Mouse (Mus musculus): ENCODE results near the gene Hoxa2. TPM values are rescaled to one million over a fixed set of nuclear protein-coding genes. Genes with fewer than 3 reads are reported as not detected.

The Hoxa2 gene
- polyA plus RNA-seq, 1 experiment, result 1.4 TPM

DNA sequence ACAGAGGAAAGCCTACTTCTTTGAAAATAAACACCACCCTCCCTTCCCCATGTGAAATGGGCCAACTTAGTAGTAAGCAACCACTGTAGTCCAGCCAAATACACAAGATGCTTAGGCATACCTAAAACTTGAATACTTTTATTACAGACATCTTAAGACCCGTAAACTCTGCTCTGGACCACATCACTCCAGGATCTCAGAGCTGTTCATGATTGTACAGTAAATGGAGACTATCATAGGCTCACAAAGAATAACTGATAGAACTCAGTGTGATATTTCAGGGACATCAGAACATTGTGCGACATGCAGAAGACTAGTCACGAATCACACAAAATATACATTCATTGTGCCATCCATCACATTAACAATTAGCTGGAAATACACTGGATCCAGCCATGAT lies 9.2 kb downstream of the Hoxa2 start:
- peaks cover 2% of the 10 kb centered on the region; the same call in 1 of the 2 replicates for H3K4me1 ChIP-seq (replicated peaks; ENCODE audit: control insufficient read depth, insufficient read depth, low read length)
- H3K27me3 ChIP-seq (ENCODE audit: control insufficient read depth, insufficient read depth, low read length), result peaks cover 18% of the 10 kb centered on the region
- H3K27ac ChIP-seq (ENCODE audit: control insufficient read depth, insufficient read depth, low read length), result no peak overlapping the region
- no peaks in the 10 kb centered on the region for H3K36me3 ChIP-seq (ENCODE audit: control insufficient read depth, insufficient read depth, low read length)
- H3K4me3 ChIP-seq (ENCODE audit: control insufficient read depth, insufficient read depth, low read length), result no peak overlapping the region
- no peak for TF ChIP-seq POLR2A (IDR thresholded peaks at IDR 0.05; ENCODE audit: control insufficient read depth, extremely low read depth, insufficient read depth, low read length, poor library complexity)
- TF ChIP-seq CTCF (IDR thresholded peaks at IDR 0.05; ENCODE audit: borderline replicate concordance, control insufficient read depth, extremely low read depth, insufficient read depth, low read length, poor library complexity), result no peak
- WGBS, result 92% methylated on average over 3 of the region's 3 CpGs
- DNase-seq, result no peak

DNA sequence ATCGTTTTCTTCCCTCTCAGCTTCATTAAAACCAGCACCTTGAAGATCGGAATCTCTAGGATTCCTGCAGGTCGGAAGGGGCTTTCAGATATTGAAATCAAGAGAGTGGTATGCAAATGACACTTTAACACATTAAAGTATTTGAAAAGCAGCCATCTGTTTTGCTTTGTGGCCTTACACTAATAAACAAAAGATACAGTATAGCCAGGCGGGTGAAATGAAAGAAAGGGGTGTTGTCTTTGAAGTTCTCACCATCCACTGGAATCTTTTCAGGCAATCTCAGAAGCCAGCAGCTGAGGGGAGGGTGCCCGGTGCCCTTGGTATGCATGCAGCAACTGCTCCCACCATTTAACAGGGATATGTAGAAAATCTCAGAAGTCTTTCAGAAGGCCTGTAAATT lies 10.6 kb downstream of the Hoxa2 start:
- 77% methylated on average over 5 of the region's 5 CpGs for WGBS
- DNase-seq, result no peak
- H3K4me3 ChIP-seq (ENCODE audit: control insufficient read depth, insufficient read depth, low read length), result no peak overlapping the region
- H3K27ac ChIP-seq (ENCODE audit: control insufficient read depth, insufficient read depth, low read length), result no peak overlapping the region
- no peaks in the 10 kb centered on the region for H3K4me1 ChIP-seq (replicated peaks; ENCODE audit: control insufficient read depth, insufficient read depth, low read length)
- TF ChIP-seq CTCF (IDR thresholded peaks at IDR 0.05; ENCODE audit: borderline replicate concordance, control insufficient read depth, extremely low read depth, insufficient read depth, low read length, poor library complexity) (no peak), POLR2A (IDR thresholded peaks at IDR 0.05; ENCODE audit: control insufficient read depth, extremely low read depth, insufficient read depth, low read length, poor library complexity) (no peak)
- peaks cover 19% of the 10 kb centered on the region for H3K27me3 ChIP-seq (ENCODE audit: control insufficient read depth, insufficient read depth, low read length)
- H3K36me3 ChIP-seq (ENCODE audit: control insufficient read depth, insufficient read depth, low read length), result no peaks in the 10 kb centered on the region

DNA sequence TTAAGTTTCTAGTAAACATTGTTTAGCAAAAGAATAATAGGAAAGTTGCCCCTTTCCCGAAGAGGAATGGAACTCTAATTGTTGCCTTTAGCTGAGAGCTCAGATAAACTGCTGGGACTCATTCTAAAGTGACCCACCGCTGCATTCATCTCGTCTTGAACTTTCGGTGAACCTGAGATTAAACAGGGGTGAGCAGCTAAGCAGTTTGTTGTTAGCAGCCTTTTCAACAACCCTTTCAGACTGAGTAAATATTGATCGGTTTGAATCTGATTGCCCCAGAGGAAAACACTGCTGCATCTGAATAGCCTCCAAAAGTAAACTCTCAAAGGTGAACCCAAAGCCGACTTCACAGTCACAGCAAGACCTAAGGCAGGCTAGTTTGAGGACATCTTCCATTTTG lies 11.4 kb downstream of the Hoxa2 start:
- Histone ChIP-seq H3K27ac (ENCODE audit: control insufficient read depth, insufficient read depth, low read length) (no peak overlapping the region), H3K36me3 (ENCODE audit: control insufficient read depth, insufficient read depth, low read length) (no peaks in the 10 kb centered on the region), H3K4me3 (ENCODE audit: control insufficient read depth, insufficient read depth, low read length) (no peak overlapping the region), H3K27me3 (ENCODE audit: control insufficient read depth, insufficient read depth, low read length) (peaks cover 19% of the 10 kb centered on the region), H3K4me1 (replicated peaks; ENCODE audit: control insufficient read depth, insufficient read depth, low read length) (no peaks in the 10 kb centered on the region)
- no peak for TF ChIP-seq POLR2A (IDR thresholded peaks at IDR 0.05; ENCODE audit: control insufficient read depth, extremely low read depth, insufficient read depth, low read length, poor library complexity)
- no peak for TF ChIP-seq CTCF (IDR thresholded peaks at IDR 0.05; ENCODE audit: borderline replicate concordance, control insufficient read depth, extremely low read depth, insufficient read depth, low read length, poor library complexity)
- WGBS, result 23% methylated on average over 6 of the region's 6 CpGs
- DNase-seq, result no peak

DNA sequence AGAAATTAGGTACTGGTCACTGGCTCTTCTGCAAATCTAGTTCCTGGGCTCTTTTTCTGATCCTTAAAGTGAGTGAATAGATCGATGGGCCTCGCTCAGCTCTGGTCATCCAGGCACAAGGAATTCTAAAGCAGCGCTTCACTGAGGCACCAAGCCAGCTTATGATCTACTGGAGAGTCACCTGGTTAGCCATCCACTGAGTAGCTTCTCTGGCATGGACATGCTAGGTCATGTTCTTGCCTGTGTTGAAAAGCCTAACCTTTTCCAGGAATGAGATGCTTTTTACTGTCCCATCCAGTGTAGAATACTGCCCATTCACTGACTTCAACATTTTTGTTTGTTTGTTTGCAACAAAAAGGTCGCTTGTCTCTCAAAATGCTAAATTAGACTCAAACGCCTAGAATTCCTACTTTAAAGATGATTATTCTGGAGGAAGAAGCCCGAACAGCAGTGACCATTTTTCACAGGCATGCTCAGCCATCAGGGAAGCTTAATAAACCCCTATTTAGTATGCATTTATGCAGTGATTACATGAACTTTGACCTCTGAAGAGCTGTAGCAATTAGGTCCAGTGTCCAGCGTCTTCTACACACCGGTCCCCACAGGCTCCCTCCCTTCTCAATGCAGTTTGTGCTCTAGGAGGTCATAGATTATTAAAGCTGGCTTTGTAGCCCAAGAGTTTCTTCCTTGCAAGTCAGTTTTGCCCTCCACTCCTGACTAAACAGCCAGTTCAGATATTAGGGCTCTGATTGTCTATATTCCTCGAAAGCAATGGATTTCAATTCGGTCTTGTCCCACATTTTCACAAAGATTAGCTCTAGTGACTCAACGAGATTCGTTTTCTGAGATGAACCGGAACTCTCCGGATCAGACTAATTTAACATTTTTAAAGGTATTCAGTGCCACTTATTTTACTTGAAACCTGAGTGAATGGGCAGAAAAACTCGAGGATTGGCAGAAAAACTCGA lies 12.1 kb downstream of the Hoxa2 start:
- no peak for DNase-seq
- 42% methylated on average over 16 of the region's 16 CpGs for WGBS
- H3K27me3 ChIP-seq (ENCODE audit: control insufficient read depth, insufficient read depth, low read length), result peaks cover 14% of the 10 kb centered on the region
- no peaks in the 10 kb centered on the region for H3K36me3 ChIP-seq (ENCODE audit: control insufficient read depth, insufficient read depth, low read length)
- no peaks in the 10 kb centered on the region for H3K4me1 ChIP-seq (replicated peaks; ENCODE audit: control insufficient read depth, insufficient read depth, low read length)
- no peak overlapping the region for H3K27ac ChIP-seq (ENCODE audit: control insufficient read depth, insufficient read depth, low read length)
- no peak overlapping the region for H3K4me3 ChIP-seq (ENCODE audit: control insufficient read depth, insufficient read depth, low read length)
- no peak for TF ChIP-seq CTCF (IDR thresholded peaks at IDR 0.05; ENCODE audit: borderline replicate concordance, control insufficient read depth, extremely low read depth, insufficient read depth, low read length, poor library complexity)
- no peak for TF ChIP-seq POLR2A (IDR thresholded peaks at IDR 0.05; ENCODE audit: control insufficient read depth, extremely low read depth, insufficient read depth, low read length, poor library complexity)

DNA sequence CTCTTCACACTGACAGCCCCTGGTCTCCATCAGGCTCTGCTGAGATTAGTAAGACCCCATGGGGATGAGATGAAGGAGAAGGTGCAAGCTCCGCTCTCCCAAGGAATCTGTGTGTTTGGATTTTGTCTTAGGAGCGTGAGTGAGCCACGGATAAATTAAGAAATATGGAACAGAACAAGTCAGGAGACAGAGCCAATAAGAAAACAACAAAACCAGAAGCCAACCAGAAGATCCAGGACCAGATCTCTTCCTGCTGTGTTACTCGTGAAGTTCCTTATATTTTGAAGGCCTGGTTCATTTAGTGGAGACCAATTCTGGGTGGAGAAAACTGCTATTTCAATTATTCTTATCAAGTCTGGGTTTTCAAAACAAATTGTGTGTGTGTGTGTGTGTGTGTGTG lies 13.1 kb downstream of the Hoxa2 start:
- TF ChIP-seq POLR2A (IDR thresholded peaks at IDR 0.05; ENCODE audit: control insufficient read depth, extremely low read depth, insufficient read depth, low read length, poor library complexity), result no peak
- no peak for TF ChIP-seq CTCF (IDR thresholded peaks at IDR 0.05; ENCODE audit: borderline replicate concordance, control insufficient read depth, extremely low read depth, insufficient read depth, low read length, poor library complexity)
- no peak overlapping the region for H3K27ac ChIP-seq (ENCODE audit: control insufficient read depth, insufficient read depth, low read length)
- no peak for DNase-seq
- no peaks in the 10 kb centered on the region for H3K4me1 ChIP-seq (replicated peaks; ENCODE audit: control insufficient read depth, insufficient read depth, low read length)
- H3K4me3 ChIP-seq (ENCODE audit: control insufficient read depth, insufficient read depth, low read length), result no peak overlapping the region
- H3K36me3 ChIP-seq (ENCODE audit: control insufficient read depth, insufficient read depth, low read length), result no peaks in the 10 kb centered on the region
- peaks cover 10% of the 10 kb centered on the region for H3K27me3 ChIP-seq (ENCODE audit: control insufficient read depth, insufficient read depth, low read length)
- 50% methylated on average over 4 of the region's 4 CpGs for WGBS

DNA sequence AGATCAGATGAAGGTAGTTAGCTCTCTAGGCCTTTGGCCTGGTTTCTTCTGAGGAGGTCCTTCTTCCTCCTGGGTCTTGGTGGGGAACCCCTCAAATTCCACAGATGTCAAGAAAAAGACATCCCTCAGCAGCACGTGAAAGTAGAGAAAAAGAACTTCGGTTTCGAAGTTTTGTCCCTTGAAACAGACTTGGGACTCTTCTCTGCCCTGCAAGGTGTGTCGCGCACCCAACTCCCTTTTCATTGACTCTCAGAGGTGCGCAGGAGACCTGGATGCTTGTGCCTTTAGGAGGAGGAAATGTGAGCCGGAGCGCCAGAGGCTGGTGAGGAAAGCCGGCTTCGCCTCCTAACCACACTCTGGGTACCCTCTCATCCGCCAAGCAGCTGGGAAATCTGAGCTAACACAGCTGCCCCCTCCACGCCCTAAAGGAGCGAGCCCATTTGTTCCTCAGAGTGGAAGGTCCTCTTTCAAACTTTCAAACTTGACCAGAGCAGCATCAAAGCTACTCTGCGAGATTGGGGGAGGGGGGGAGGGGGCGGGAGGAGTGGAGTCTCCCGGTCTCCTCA lies 14.1 kb downstream of the Hoxa2 start:
- H3K27me3 ChIP-seq (ENCODE audit: control insufficient read depth, insufficient read depth, low read length), result peaks cover 10% of the 10 kb centered on the region
- no peaks in the 10 kb centered on the region for H3K4me1 ChIP-seq (replicated peaks; ENCODE audit: control insufficient read depth, insufficient read depth, low read length)
- no peak overlapping the region for H3K4me3 ChIP-seq (ENCODE audit: control insufficient read depth, insufficient read depth, low read length)
- TF ChIP-seq POLR2A (IDR thresholded peaks at IDR 0.05; ENCODE audit: control insufficient read depth, extremely low read depth, insufficient read depth, low read length, poor library complexity) (no peak), CTCF (IDR thresholded peaks at IDR 0.05; ENCODE audit: borderline replicate concordance, control insufficient read depth, extremely low read depth, insufficient read depth, low read length, poor library complexity) (no peak)
- 24% methylated on average over 16 of the region's 16 CpGs for WGBS
- no peaks in the 10 kb centered on the region for H3K36me3 ChIP-seq (ENCODE audit: control insufficient read depth, insufficient read depth, low read length)
- no peak for DNase-seq
- H3K27ac ChIP-seq (ENCODE audit: control insufficient read depth, insufficient read depth, low read length), result no peak overlapping the region
